Mouse (Mus musculus): ENCODE measurements around the gene Usp49. TPM values are rescaled to one million over a fixed set of nuclear protein-coding genes. Genes with fewer than 3 reads are reported as not detected.
A peak's percentile ranks its signal among the peaks of the same experiment; 100 is the strongest.

The Usp49 gene
- polyA plus RNA-seq, 1 experiment from 2014 or later = 6.8 TPM

- 0 out of 2 replicates have a peak, but pooled peaks cover 3% of the 10 kb centered on the region for H3K36me3 ChIP-seq
- H3K4me3 ChIP-seq (replicated peaks) = no peak overlapping the region
- H3K27ac ChIP-seq (replicated peaks) = no peak overlapping the region
- no peaks in the 10 kb centered on the region for H3K9me3 ChIP-seq (replicated peaks)
- H3K4me2 ChIP-seq = no peak overlapping the region
- H3K27me3 ChIP-seq (replicated peaks) = no peaks in the 10 kb centered on the region
- 84% methylated on average over 4 of the region's 4 CpGs for WGBS
- no peaks in the 10 kb centered on the region for H3K4me1 ChIP-seq
- ATAC-seq (ENCODE audit: low FRiP score) = no peak
- H3K9ac ChIP-seq (replicated peaks) = no peak overlapping the region
Observed at GRCm38 (mm10) chr17:47657901-47658300, 27.4 kb downstream of the Usp49 start.

- no peak overlapping the region for H3K9ac ChIP-seq (replicated peaks)
- no peak overlapping the region for H3K4me2 ChIP-seq
- no peak for ATAC-seq (ENCODE audit: low FRiP score)
- no peak overlapping the region for H3K4me3 ChIP-seq (replicated peaks)
- no peaks in the 10 kb centered on the region for H3K27me3 ChIP-seq (replicated peaks)
- 0 out of 2 replicates have a peak, but pooled peaks cover under 1% of the 10 kb centered on the region for H3K36me3 ChIP-seq
- H3K9me3 ChIP-seq (replicated peaks) = no peaks in the 10 kb centered on the region
- H3K4me1 ChIP-seq = peaks cover 5% of the 10 kb centered on the region; the same call in 1 of the 2 replicates
- WGBS = 87% methylated on average over 3 of the region's 3 CpGs
- no peak overlapping the region for H3K27ac ChIP-seq (replicated peaks)
Observed at GRCm38 (mm10) chr17:47658741-47659243, 28.3 kb downstream of the Usp49 start.

- Histone ChIP-seq H3K4me2 (no peak overlapping the region), H3K27ac (replicated peaks) (peak overlapping the region; percentile 33; the same call in 1 of the 2 replicates), H3K9ac (replicated peaks) (no peak overlapping the region), H3K4me3 (replicated peaks) (no peak overlapping the region), H3K9me3 (replicated peaks) (no peaks in the 10 kb centered on the region), H3K27me3 (replicated peaks) (no peaks in the 10 kb centered on the region), H3K36me3 (no peaks in the 10 kb centered on the region), H3K4me1 (peaks cover 5% of the 10 kb centered on the region; the same call in 1 of the 2 replicates)
- ATAC-seq (ENCODE audit: low FRiP score) = peak; percentile 41; the same call in 1 of the 2 replicates
- 17% methylated on average over 9 of the region's 9 CpGs for WGBS
Observed at GRCm38 (mm10) chr17:47663009-47663713, 32.7 kb downstream of the Usp49 start.

GRCm38 (mm10) chr17:47664474-47664873 is 34.0 kb downstream of the Usp49 start:
- no peaks in the 10 kb centered on the region for H3K36me3 ChIP-seq
- no peak overlapping the region for H3K9ac ChIP-seq (replicated peaks)
- no peak overlapping the region for H3K27ac ChIP-seq (replicated peaks)
- H3K4me1 ChIP-seq = peaks cover 9% of the 10 kb centered on the region; the same call in 1 of the 2 replicates
- H3K4me3 ChIP-seq (replicated peaks) = no peak overlapping the region
- H3K4me2 ChIP-seq = no peak overlapping the region
- H3K27me3 ChIP-seq (replicated peaks) = no peaks in the 10 kb centered on the region
- no peak for ATAC-seq (ENCODE audit: low FRiP score)
- H3K9me3 ChIP-seq (replicated peaks) = no peaks in the 10 kb centered on the region
- WGBS = 86% methylated on average over 7 of the region's 7 CpGs

- H3K4me2 ChIP-seq = no peak overlapping the region
- no peak overlapping the region for H3K4me3 ChIP-seq (replicated peaks)
- H3K27me3 ChIP-seq (replicated peaks) = no peaks in the 10 kb centered on the region
- peaks cover 3% of the 10 kb centered on the region; the same call in 1 of the 2 replicates for H3K36me3 ChIP-seq
- no peaks in the 10 kb centered on the region for H3K9me3 ChIP-seq (replicated peaks)
- ATAC-seq (ENCODE audit: low FRiP score) = no peak
- no peak overlapping the region for H3K9ac ChIP-seq (replicated peaks)
- H3K4me1 ChIP-seq = peaks cover 24% of the 10 kb centered on the region
- WGBS = 46% methylated on average over 4 of the region's 4 CpGs
- H3K27ac ChIP-seq (replicated peaks) = no peak overlapping the region
Observed at GRCm38 (mm10) chr17:47669166-47669565, 38.7 kb downstream of the Usp49 start.

- Histone ChIP-seq H3K27me3 (replicated peaks) (no peaks in the 10 kb centered on the region), H3K4me1 (peaks cover 29% of the 10 kb centered on the region), H3K9me3 (replicated peaks) (no peaks in the 10 kb centered on the region), H3K4me2 (peak overlapping the region; percentile 69), H3K36me3 (peaks cover 18% of the 10 kb centered on the region), H3K9ac (replicated peaks) (peak overlapping the region; percentile 47), H3K4me3 (replicated peaks) (peak overlapping the region; percentile 38), H3K27ac (replicated peaks) (no peak overlapping the region)
- peak; percentile 50 for ATAC-seq (ENCODE audit: low FRiP score)
- 11% methylated on average over 14 of the region's 14 CpGs for WGBS
Observed at GRCm38 (mm10) chr17:47671988-47672310, 41.5 kb downstream of the Usp49 start.

- WGBS = 5% methylated on average over 51 of the region's 68 CpGs
- Histone ChIP-seq H3K27ac (replicated peaks) (no peak overlapping the region), H3K4me2 (peak overlapping the region; percentile 69), H3K4me1 (peaks cover 29% of the 10 kb centered on the region), H3K27me3 (replicated peaks) (no peaks in the 10 kb centered on the region), H3K9ac (replicated peaks) (peak overlapping the region; percentile 47), H3K9me3 (replicated peaks) (no peaks in the 10 kb centered on the region), H3K36me3 (peaks cover 20% of the 10 kb centered on the region), H3K4me3 (replicated peaks) (peak overlapping the region; percentile 38)
- ATAC-seq (ENCODE audit: low FRiP score) = peak; percentile 71
Observed at GRCm38 (mm10) chr17:47672311-47673111, 42.0 kb downstream of the Usp49 start.

GRCm38 (mm10) chr17:47676581-47676980 is 46.1 kb downstream of the Usp49 start:
- H3K4me3 ChIP-seq (replicated peaks) = no peak overlapping the region
- no peak overlapping the region for H3K4me2 ChIP-seq
- H3K4me1 ChIP-seq = peaks cover 21% of the 10 kb centered on the region
- no peak overlapping the region for H3K9ac ChIP-seq (replicated peaks)
- peak overlapping the region; percentile 39; the same call in 1 of the 2 replicates for H3K27ac ChIP-seq (replicated peaks)
- peaks cover 54% of the 10 kb centered on the region for H3K36me3 ChIP-seq
- H3K27me3 ChIP-seq (replicated peaks) = no peaks in the 10 kb centered on the region
- no peaks in the 10 kb centered on the region for H3K9me3 ChIP-seq (replicated peaks)
- ATAC-seq (ENCODE audit: low FRiP score) = no peak
- 17% methylated on average over 9 of the region's 9 CpGs for WGBS

- Histone ChIP-seq H3K4me3 (replicated peaks) (no peak overlapping the region), H3K4me2 (no peak overlapping the region), H3K36me3 (peaks cover 67% of the 10 kb centered on the region), H3K9ac (replicated peaks) (no peak overlapping the region), H3K9me3 (replicated peaks) (no peaks in the 10 kb centered on the region), H3K27ac (replicated peaks) (no peak overlapping the region), H3K4me1 (peaks cover 6% of the 10 kb centered on the region), H3K27me3 (replicated peaks) (no peaks in the 10 kb centered on the region)
- WGBS = 90% methylated on average over 5 of the region's 5 CpGs
- ATAC-seq (ENCODE audit: low FRiP score) = no peak
Observed at GRCm38 (mm10) chr17:47678238-47678637, 47.7 kb downstream of the Usp49 start.

- WGBS = 84% methylated on average over 5 of the region's 5 CpGs
- Histone ChIP-seq H3K4me3 (replicated peaks) (no peak overlapping the region), H3K27me3 (replicated peaks) (no peaks in the 10 kb centered on the region), H3K4me1 (peaks cover 5% of the 10 kb centered on the region; the same call in 1 of the 2 replicates), H3K36me3 (peaks cover 71% of the 10 kb centered on the region), H3K9me3 (replicated peaks) (no peaks in the 10 kb centered on the region), H3K9ac (replicated peaks) (no peak overlapping the region), H3K27ac (replicated peaks) (no peak overlapping the region), H3K4me2 (no peak overlapping the region)
- no peak for ATAC-seq (ENCODE audit: low FRiP score)
Observed at GRCm38 (mm10) chr17:47678702-47679101, 48.2 kb downstream of the Usp49 start.

- no peaks in the 10 kb centered on the region for H3K9me3 ChIP-seq (replicated peaks)
- ATAC-seq (ENCODE audit: low FRiP score) = no peak
- no peaks in the 10 kb centered on the region for H3K27me3 ChIP-seq (replicated peaks)
- WGBS = 86% methylated on average over 4 of the region's 4 CpGs
- H3K4me3 ChIP-seq (replicated peaks) = no peak overlapping the region
- H3K4me2 ChIP-seq = no peak overlapping the region
- H3K9ac ChIP-seq (replicated peaks) = no peak overlapping the region
- H3K36me3 ChIP-seq = peaks cover 72% of the 10 kb centered on the region
- H3K4me1 ChIP-seq = peaks cover 17% of the 10 kb centered on the region
- no peak overlapping the region for H3K27ac ChIP-seq (replicated peaks)
Observed at GRCm38 (mm10) chr17:47682836-47683235, 52.3 kb downstream of the Usp49 start.
